Mouse (Mus musculus) embryonic facial prominence, embryonic 15.5 days (tissue): Measurements from ENCODE around the gene Prrt1. TPM values are rescaled to one million over a fixed set of nuclear protein-coding genes. Genes with fewer than 3 reads are reported as not detected.
A peak's percentile ranks its signal among the peaks of the same experiment; 100 is the strongest.

Source experiments
- ATAC-seq: fragments of 200-750 bp; cut with Nextera tagmentation; 2 replicates; pipeline ENCODE4 v1.8.0; 2017; ENCODE audit warnings: low read depth, moderate TSS enrichment; ENCODE audit not compliant: insufficient number of reproducible peaks, low FRiP score, low TSS enrichment
- H3K27ac ChIP-seq: fragments of 300-500 bp; sonication (generic); replicated peaks from 2 replicates; pipeline ENCODE4 v1.5.1; 2015; ENCODE audit warnings: mild to moderate bottlenecking, inconsistent platforms
- H3K27me3 ChIP-seq: fragments of 300-500 bp; sonication (generic); 2 replicates; pipeline ENCODE4 v1.6.1; 2015; ENCODE audit warnings: inconsistent platforms
- H3K36me3 ChIP-seq: fragments of 300-500 bp; sonication (generic); 2 replicates; pipeline ENCODE4 v1.6.1; 2015; ENCODE audit warnings: mild to moderate bottlenecking, inconsistent platforms
- H3K4me1 ChIP-seq: fragments of 300-500 bp; sonication (generic); 2 replicates; pipeline ENCODE4 v1.6.1; 2015; ENCODE audit warnings: inconsistent platforms
- H3K4me2 ChIP-seq: fragments of 300-500 bp; sonication (generic); replicated peaks from 2 replicates; pipeline ENCODE4 v1.6.1; 2015; ENCODE audit warnings: mild to moderate bottlenecking, inconsistent platforms
- H3K4me3 ChIP-seq: fragments of 300-500 bp; sonication (generic); replicated peaks from 2 replicates; pipeline ENCODE4 v1.5.1; 2015; ENCODE audit warnings: mild to moderate bottlenecking, inconsistent platforms
- H3K9ac ChIP-seq: fragments of 300-500 bp; sonication (generic); 2 replicates; pipeline ENCODE4 v1.6.1; 2015; ENCODE audit warnings: inconsistent platforms
- H3K9me3 ChIP-seq: fragments of 300-500 bp; sonication (generic); replicated peaks from 2 replicates; pipeline ENCODE4 v1.6.1; 2016; ENCODE audit warnings: inconsistent platforms
- WGBS: fragments of 180-500 bp; shearing (Covaris S2); methylation state at CpG from one replicate; pipeline ENCODE4 v1.1.7; 2015; 5-methylcytosine and 5-hydroxymethylcytosine counted together
- polyA plus RNA-seq: library from polyadenylated mRNA; unstranded; fragments of >200 nt; fragmentation: Nextera tagmentation; extraction: Ambion mirVana; gene quantifications from 2 replicates; pipeline ENCODE4 v1.2.1, GENCODE M21; 2015

Prrt1 gene
- polyA plus RNA-seq, 1 experiment from 2014 or later = 1.3 TPM

GRCm38 (mm10) chr17:34652985-34653384 is 23.7 kb downstream of the Prrt1 start:
- WGBS = 91% methylated on average over 8 of the region's 8 CpGs

GRCm38 (mm10) chr17:34653746-34654285 is 24.5 kb downstream of the Prrt1 start:
- Histone ChIP-seq H3K27ac (no peak overlapping the region), H3K27me3 (peaks cover 4% of the 10 kb centered on the region), H3K9ac (no peak overlapping the region), H3K4me1 (peaks cover 22% of the 10 kb centered on the region), H3K36me3 (peaks cover 60% of the 10 kb centered on the region), H3K4me2 (no peak overlapping the region), H3K9me3 (no peaks in the 10 kb centered on the region), H3K4me3 (no peak overlapping the region)
- WGBS = 59% methylated on average over 9 of the region's 9 CpGs
- no peak for ATAC-seq

More at GRCm38 (mm10) chr17:34652985-34653384, 23.7 kb downstream of the Prrt1 start:
- no peak overlapping the region for H3K27ac ChIP-seq
- ATAC-seq = no peak
- H3K4me2 ChIP-seq = no peak overlapping the region
- H3K4me1 ChIP-seq = peaks cover 27% of the 10 kb centered on the region
- H3K9me3 ChIP-seq = no peaks in the 10 kb centered on the region
- no peak overlapping the region for H3K9ac ChIP-seq
- H3K4me3 ChIP-seq = no peak overlapping the region
- H3K27me3 ChIP-seq = no peaks in the 10 kb centered on the region
- peaks cover 61% of the 10 kb centered on the region for H3K36me3 ChIP-seq

GRCm38 (mm10) chr17:34654392-34654791 is 25.1 kb downstream of the Prrt1 start:
- Histone ChIP-seq H3K27me3 (peaks cover 10% of the 10 kb centered on the region), H3K9me3 (no peaks in the 10 kb centered on the region), H3K9ac (no peak overlapping the region), H3K4me1 (peaks cover 22% of the 10 kb centered on the region), H3K4me3 (no peak overlapping the region), H3K27ac (no peak overlapping the region), H3K36me3 (peaks cover 54% of the 10 kb centered on the region), H3K4me2 (no peak overlapping the region)
- no peak for ATAC-seq
- 94% methylated on average over 13 of the region's 13 CpGs for WGBS

- H3K9ac ChIP-seq = no peak overlapping the region
- no peak; the same call in 1 of the 2 replicates for ATAC-seq
- H3K4me2 ChIP-seq = no peak overlapping the region
- WGBS = 70% methylated on average over 7 of the region's 7 CpGs
- no peak overlapping the region for H3K4me3 ChIP-seq
- H3K27ac ChIP-seq = peak overlapping the region; percentile 66
- peaks cover 16% of the 10 kb centered on the region for H3K27me3 ChIP-seq
- peaks cover 22% of the 10 kb centered on the region for H3K4me1 ChIP-seq
- no peaks in the 10 kb centered on the region for H3K9me3 ChIP-seq
- H3K36me3 ChIP-seq = peaks cover 46% of the 10 kb centered on the region
These were observed 25.8 kb downstream of the Prrt1 start for GRCm38 (mm10) chr17:34655160-34655559.

GRCm38 (mm10) chr17:34655581-34655991 is 26.3 kb downstream of the Prrt1 start:
- Histone ChIP-seq H3K27me3 (peaks cover 20% of the 10 kb centered on the region), H3K4me3 (no peak overlapping the region), H3K9ac (no peak overlapping the region), H3K4me2 (no peak overlapping the region), H3K4me1 (peaks cover 27% of the 10 kb centered on the region), H3K27ac (peak overlapping the region; percentile 66), H3K9me3 (no peaks in the 10 kb centered on the region), H3K36me3 (peaks cover 42% of the 10 kb centered on the region)
- ATAC-seq = peak; percentile 49
- 71% methylated on average over 4 of the region's 4 CpGs for WGBS

- Histone ChIP-seq H3K27me3 (peaks cover 25% of the 10 kb centered on the region), H3K4me2 (no peak overlapping the region), H3K27ac (0 out of 2 replicates have a peak overlapping the region, but pooled peaks have one; percentile 66), H3K9me3 (no peaks in the 10 kb centered on the region), H3K4me3 (no peak overlapping the region), H3K9ac (no peak overlapping the region), H3K4me1 (peaks cover 37% of the 10 kb centered on the region), H3K36me3 (peaks cover 31% of the 10 kb centered on the region)
- WGBS = 52% methylated on average over 8 of the region's 8 CpGs
- ATAC-seq = no peak
These were observed 27.3 kb downstream of the Prrt1 start for GRCm38 (mm10) chr17:34656666-34657065.

- Histone ChIP-seq H3K4me3 (no peak overlapping the region), H3K4me1 (peaks cover 38% of the 10 kb centered on the region), H3K27me3 (peaks cover 25% of the 10 kb centered on the region), H3K9ac (no peak overlapping the region), H3K36me3 (peaks cover 25% of the 10 kb centered on the region), H3K9me3 (no peaks in the 10 kb centered on the region), H3K27ac (no peak overlapping the region), H3K4me2 (no peak overlapping the region)
- 45% methylated on average over 2 of the region's 2 CpGs for WGBS
- no peak for ATAC-seq
These were observed 27.9 kb downstream of the Prrt1 start for GRCm38 (mm10) chr17:34657271-34657670.

- 71% methylated on average over 2 of the region's 2 CpGs for WGBS
- Histone ChIP-seq H3K27me3 (peaks cover 25% of the 10 kb centered on the region), H3K9me3 (no peaks in the 10 kb centered on the region), H3K4me2 (no peak overlapping the region), H3K27ac (no peak overlapping the region), H3K9ac (no peak overlapping the region), H3K4me1 (peaks cover 38% of the 10 kb centered on the region), H3K4me3 (no peak overlapping the region), H3K36me3 (peaks cover 16% of the 10 kb centered on the region)
- ATAC-seq = no peak
These were observed 28.8 kb downstream of the Prrt1 start for GRCm38 (mm10) chr17:34658145-34658544.

- no peak for ATAC-seq
- Histone ChIP-seq H3K4me3 (no peak overlapping the region), H3K36me3 (peaks cover 13% of the 10 kb centered on the region), H3K4me1 (peaks cover 38% of the 10 kb centered on the region), H3K27me3 (peaks cover 28% of the 10 kb centered on the region), H3K9ac (no peak overlapping the region), H3K27ac (no peak overlapping the region), H3K9me3 (no peaks in the 10 kb centered on the region), H3K4me2 (no peak overlapping the region)
- 85% methylated on average over 3 of the region's 3 CpGs for WGBS
These were observed 29.3 kb downstream of the Prrt1 start for GRCm38 (mm10) chr17:34658591-34658990.

- no peak overlapping the region for H3K4me3 ChIP-seq
- H3K27me3 ChIP-seq = peaks cover 33% of the 10 kb centered on the region
- no peaks in the 10 kb centered on the region for H3K9me3 ChIP-seq
- WGBS = 60% methylated on average over 12 of the region's 12 CpGs
- H3K36me3 ChIP-seq = peaks cover 9% of the 10 kb centered on the region; the same call in 1 of the 2 replicates
- ATAC-seq = no peak
- no peak overlapping the region for H3K9ac ChIP-seq
- H3K27ac ChIP-seq = no peak overlapping the region
- no peak overlapping the region for H3K4me2 ChIP-seq
- peaks cover 38% of the 10 kb centered on the region for H3K4me1 ChIP-seq
These were observed 30.0 kb downstream of the Prrt1 start for GRCm38 (mm10) chr17:34659181-34659896.

- H3K4me1 ChIP-seq = peaks cover 38% of the 10 kb centered on the region
- ATAC-seq = no peak
These were observed 30.5 kb downstream of the Prrt1 start for GRCm38 (mm10) chr17:34659897-34660214.

More at GRCm38 (mm10) chr17:34659897-34660214, 30.5 kb downstream of the Prrt1 start:
- 54% methylated on average over 3 of the region's 3 CpGs for WGBS
- H3K36me3 ChIP-seq = peaks cover 3% of the 10 kb centered on the region; the same call in 1 of the 2 replicates
- no peaks in the 10 kb centered on the region for H3K9me3 ChIP-seq
- no peak overlapping the region for H3K27ac ChIP-seq
- H3K9ac ChIP-seq = no peak overlapping the region
- H3K4me3 ChIP-seq = no peak overlapping the region
- H3K4me2 ChIP-seq = no peak overlapping the region
- H3K27me3 ChIP-seq = peaks cover 33% of the 10 kb centered on the region
